Mouse (Mus musculus): ENCODE results near the gene Kpna4. TPM values are rescaled to one million over a fixed set of nuclear protein-coding genes. Genes with fewer than 3 reads are reported as not detected.
A peak's percentile ranks its signal among the peaks of the same experiment; 100 is the strongest.

Kpna4 gene
- polyA plus RNA-seq, 2 experiments, result 25.6 to 34.3 TPM

DNA sequence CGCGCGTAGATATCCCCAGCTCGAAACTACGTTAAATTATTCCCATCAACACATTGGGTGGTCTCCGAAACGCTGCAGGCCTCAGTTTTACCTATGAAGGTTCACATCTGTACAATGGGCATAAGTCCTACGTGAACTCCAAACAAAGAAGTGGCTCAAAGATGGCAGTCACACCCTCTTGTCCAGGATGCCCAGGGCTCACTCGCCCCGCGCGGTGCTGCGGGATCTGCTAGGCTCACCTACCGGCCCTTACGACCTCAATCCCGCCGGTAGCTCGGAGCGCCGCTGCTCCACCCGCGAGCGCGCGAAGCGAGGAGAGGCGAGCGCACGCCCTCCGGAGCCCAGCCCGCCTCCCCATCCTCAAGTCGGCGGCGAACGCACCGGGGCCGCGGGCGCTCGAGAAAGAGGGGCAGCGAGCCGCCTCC lies 82.7 kb downstream of the Kpna4 start:
- under 1% methylated on average over 31 of the region's 42 CpGs for WGBS
- peak overlapping the region; percentile 90 for H3K27ac ChIP-seq (replicated peaks; ENCODE audit: low read depth, low read length)
- H3K4me3 ChIP-seq (replicated peaks; ENCODE audit: low read length), result peak overlapping the region; percentile 85
- H3K4me2 ChIP-seq (replicated peaks; ENCODE audit: low read depth, low read length, severe bottlenecking), result peak overlapping the region; percentile 51
- H3K36me3 ChIP-seq (ENCODE audit: control insufficient read depth, insufficient read depth, low read length), result no peaks in the 10 kb centered on the region
- H3K9me3 ChIP-seq (ENCODE audit: control insufficient read depth, low read length), result no peaks in the 10 kb centered on the region
- TF ChIP-seq POLR2A (IDR thresholded peaks at IDR 0.05; ENCODE audit: borderline replicate concordance, extremely low read depth, insufficient read depth, insufficient read length), result no peak
- DNase-seq (ENCODE audit: low spot score) (peak; percentile 37), ATAC-seq (ENCODE audit: low FRiP score, low read depth) (peak; percentile 64)
- no peaks in the 10 kb centered on the region for H3K27me3 ChIP-seq (ENCODE audit: control insufficient read depth, insufficient read depth, low read length)
- H3K9ac ChIP-seq (ENCODE audit: low read depth, low read length, severe bottlenecking), result peak overlapping the region; percentile 90
- H3K4me1 ChIP-seq (ENCODE audit: control insufficient read depth, insufficient read depth, low read length), result peaks cover 6% of the 10 kb centered on the region; the same call in 1 of the 2 replicates

DNA sequence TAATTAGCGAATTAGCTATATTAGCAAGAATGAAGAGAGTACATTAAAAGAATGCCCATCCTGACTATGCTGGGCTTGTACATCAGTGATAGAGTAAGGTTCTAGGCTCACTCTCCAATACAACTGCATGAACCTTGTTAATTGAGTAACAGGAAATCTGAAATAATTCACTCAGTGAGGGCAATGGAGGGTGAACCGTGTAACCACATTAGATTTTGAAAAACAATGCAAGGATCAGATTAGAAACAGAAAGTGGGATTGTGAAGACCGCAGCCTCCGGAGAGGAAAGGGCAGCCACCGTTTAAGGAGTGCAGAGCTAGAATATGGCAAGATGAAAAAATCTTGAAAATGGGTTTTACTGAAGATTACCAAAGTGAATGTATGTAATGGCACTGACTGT lies 85.6 kb downstream of the Kpna4 start:
- H3K9ac ChIP-seq (ENCODE audit: low read depth, low read length, severe bottlenecking), result no peak overlapping the region
- 77% methylated on average over 5 of the region's 5 CpGs for WGBS
- no peak overlapping the region for H3K4me2 ChIP-seq (replicated peaks; ENCODE audit: low read depth, low read length, severe bottlenecking)
- no peak for DNase-seq (ENCODE audit: low spot score)
- peaks cover 6% of the 10 kb centered on the region; the same call in 1 of the 2 replicates for H3K4me1 ChIP-seq (ENCODE audit: control insufficient read depth, insufficient read depth, low read length)
- no peak overlapping the region for H3K27ac ChIP-seq (replicated peaks; ENCODE audit: low read depth, low read length)
- H3K27me3 ChIP-seq (ENCODE audit: control insufficient read depth, insufficient read depth, low read length), result no peaks in the 10 kb centered on the region
- no peak for TF ChIP-seq POLR2A (IDR thresholded peaks at IDR 0.05; ENCODE audit: borderline replicate concordance, extremely low read depth, insufficient read depth, insufficient read length)
- H3K9me3 ChIP-seq (ENCODE audit: control insufficient read depth, low read length), result no peaks in the 10 kb centered on the region
- no peak overlapping the region for H3K4me3 ChIP-seq (replicated peaks; ENCODE audit: low read length)
- peaks cover 13% of the 10 kb centered on the region for H3K36me3 ChIP-seq (ENCODE audit: control insufficient read depth, insufficient read depth, low read length)
- ATAC-seq (ENCODE audit: low FRiP score, low read depth), result no peak

GRCm38 (mm10) chr3:69040105-69040504 lies 86.8 kb downstream of the Kpna4 start:
- no peaks in the 10 kb centered on the region for H3K9me3 ChIP-seq (ENCODE audit: control insufficient read depth, low read length)
- H3K4me2 ChIP-seq (replicated peaks; ENCODE audit: low read depth, low read length, severe bottlenecking), result 0 out of 2 replicates have a peak overlapping the region, but pooled peaks have one; percentile 13
- no peak for ATAC-seq (ENCODE audit: low FRiP score, low read depth)
- no peak for DNase-seq (ENCODE audit: low spot score)
- H3K36me3 ChIP-seq (ENCODE audit: control insufficient read depth, insufficient read depth, low read length), result peaks cover 22% of the 10 kb centered on the region
- 88% methylated on average over 2 of the region's 2 CpGs for WGBS
- no peak overlapping the region for H3K4me3 ChIP-seq (replicated peaks; ENCODE audit: low read length)
- H3K27ac ChIP-seq (replicated peaks; ENCODE audit: low read depth, low read length), result no peak overlapping the region
- TF ChIP-seq POLR2A (IDR thresholded peaks at IDR 0.05; ENCODE audit: borderline replicate concordance, extremely low read depth, insufficient read depth, insufficient read length), result no peak
- H3K4me1 ChIP-seq (ENCODE audit: control insufficient read depth, insufficient read depth, low read length), result 0 out of 2 replicates have a peak, but pooled peaks cover 6% of the 10 kb centered on the region
- H3K9ac ChIP-seq (ENCODE audit: low read depth, low read length, severe bottlenecking), result no peak overlapping the region
- no peaks in the 10 kb centered on the region for H3K27me3 ChIP-seq (ENCODE audit: control insufficient read depth, insufficient read depth, low read length)

- 93% methylated on average over 1 of the region's 1 CpGs for WGBS
- no peak for DNase-seq (ENCODE audit: low spot score)
- no peak overlapping the region for H3K27ac ChIP-seq (replicated peaks; ENCODE audit: low read depth, low read length)
- no peak overlapping the region for H3K4me2 ChIP-seq (replicated peaks; ENCODE audit: low read depth, low read length, severe bottlenecking)
- no peak for TF ChIP-seq POLR2A (IDR thresholded peaks at IDR 0.05; ENCODE audit: borderline replicate concordance, extremely low read depth, insufficient read depth, insufficient read length)
- H3K4me3 ChIP-seq (replicated peaks; ENCODE audit: low read length), result no peak overlapping the region
- ATAC-seq (ENCODE audit: low FRiP score, low read depth), result no peak
- no peaks in the 10 kb centered on the region for H3K9me3 ChIP-seq (ENCODE audit: control insufficient read depth, low read length)
- H3K4me1 ChIP-seq (ENCODE audit: control insufficient read depth, insufficient read depth, low read length), result no peaks in the 10 kb centered on the region
- peaks cover 68% of the 10 kb centered on the region for H3K36me3 ChIP-seq (ENCODE audit: control insufficient read depth, insufficient read depth, low read length)
- H3K9ac ChIP-seq (ENCODE audit: low read depth, low read length, severe bottlenecking), result no peak overlapping the region
- H3K27me3 ChIP-seq (ENCODE audit: control insufficient read depth, insufficient read depth, low read length), result no peaks in the 10 kb centered on the region
Measured at GRCm38 (mm10) chr3:69026133-69026783, 100.7 kb downstream of the Kpna4 start.

DNA sequence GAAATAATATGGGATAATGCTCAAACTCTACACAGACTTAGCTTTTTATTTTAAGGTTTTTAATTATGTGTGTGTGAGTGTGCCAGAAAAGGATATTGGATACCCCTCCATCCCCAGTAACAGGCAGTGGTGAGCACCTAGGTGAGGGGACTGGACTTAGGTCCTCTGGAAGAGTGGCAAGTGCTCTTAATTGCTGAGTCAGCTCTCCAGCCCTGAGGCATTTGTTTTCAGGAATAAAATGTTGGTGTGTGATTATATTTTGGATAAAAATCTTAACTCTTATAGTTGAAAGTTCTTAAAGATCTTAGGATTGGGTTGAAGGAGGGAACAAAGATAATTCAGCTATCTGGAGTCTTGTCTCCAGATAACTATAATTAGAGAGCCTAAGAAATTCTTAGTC lies 106.1 kb downstream of the Kpna4 start:
- peaks cover 68% of the 10 kb centered on the region for H3K36me3 ChIP-seq (ENCODE audit: control insufficient read depth, insufficient read depth, low read length)
- no peaks in the 10 kb centered on the region for H3K9me3 ChIP-seq (ENCODE audit: control insufficient read depth, low read length)
- no peak overlapping the region for H3K4me3 ChIP-seq (replicated peaks; ENCODE audit: low read length)
- no peak overlapping the region for H3K27ac ChIP-seq (replicated peaks; ENCODE audit: low read depth, low read length)
- no peak overlapping the region for H3K4me2 ChIP-seq (replicated peaks; ENCODE audit: low read depth, low read length, severe bottlenecking)
- no peaks in the 10 kb centered on the region for H3K4me1 ChIP-seq (ENCODE audit: control insufficient read depth, insufficient read depth, low read length)
- H3K9ac ChIP-seq (ENCODE audit: low read depth, low read length, severe bottlenecking), result no peak overlapping the region
- no peaks in the 10 kb centered on the region for H3K27me3 ChIP-seq (ENCODE audit: control insufficient read depth, insufficient read depth, low read length)
- no peak for DNase-seq (ENCODE audit: low spot score)
- TF ChIP-seq POLR2A (IDR thresholded peaks at IDR 0.05; ENCODE audit: borderline replicate concordance, extremely low read depth, insufficient read depth, insufficient read length), result no peak
- ATAC-seq (ENCODE audit: low FRiP score, low read depth), result no peak

Measured in limb, embryonic 14.5 days (tissue).